Mouse (Mus musculus): Measurements from ENCODE around the gene Cdk8. TPM values are rescaled to one million over a fixed set of nuclear protein-coding genes. Genes with fewer than 3 reads are reported as not detected.

Gene Cdk8
- total and polyA plus RNA-seq, 3 experiments: 28.3 to 160 (median 67.0) TPM

DNA sequence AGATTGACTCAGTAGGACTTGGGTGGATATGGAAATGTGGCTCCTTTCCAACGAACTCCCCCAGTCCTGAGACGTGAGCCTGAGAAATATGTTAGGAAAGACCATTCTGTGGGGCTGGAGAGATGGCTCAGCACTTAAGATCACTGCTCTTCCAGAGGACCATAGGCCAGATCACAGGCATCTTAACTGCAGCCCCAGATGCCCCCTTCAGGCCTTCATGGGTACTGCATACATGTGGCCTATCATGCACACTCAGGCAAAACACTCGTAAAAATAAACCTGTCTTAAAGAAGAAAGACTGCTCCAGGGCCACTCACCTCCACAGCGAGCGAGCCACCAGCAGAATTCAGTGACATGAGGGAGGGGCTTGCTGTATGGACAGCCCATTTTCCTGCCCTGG lies 72.4 kb downstream of the Cdk8 start:
- Histone ChIP-seq H3K4me3 (ENCODE audit: low read depth, low read length) (no peak overlapping the region), H3K36me3 (replicated peaks) (peaks cover 85% of the 10 kb centered on the region), H3K27me3 (ENCODE audit: insufficient read depth, low read length) (no peaks in the 10 kb centered on the region), H3K4me1 (ENCODE audit: insufficient read depth, low read depth, low read length) (peaks cover 6% of the 10 kb centered on the region; the same call in 1 of the 2 replicates), H3K9me3 (replicated peaks) (no peaks in the 10 kb centered on the region)
- peak; percentile 13 for DNase-seq (ENCODE audit: low spot score)
- TF ChIP-seq CTCF (IDR thresholded peaks at IDR 0.05; ENCODE audit: low read depth, low read length) (peak; percentile 51), GATA2 (IDR thresholded peaks at IDR 0.05; ENCODE audit: borderline replicate concordance, low read depth, low read length) (no peak)
- ATAC-seq (ENCODE audit: extremely low read depth, insufficient number of reproducible peaks, low FRiP score, poor library complexity, severe bottlenecking): peak; percentile 45

DNA sequence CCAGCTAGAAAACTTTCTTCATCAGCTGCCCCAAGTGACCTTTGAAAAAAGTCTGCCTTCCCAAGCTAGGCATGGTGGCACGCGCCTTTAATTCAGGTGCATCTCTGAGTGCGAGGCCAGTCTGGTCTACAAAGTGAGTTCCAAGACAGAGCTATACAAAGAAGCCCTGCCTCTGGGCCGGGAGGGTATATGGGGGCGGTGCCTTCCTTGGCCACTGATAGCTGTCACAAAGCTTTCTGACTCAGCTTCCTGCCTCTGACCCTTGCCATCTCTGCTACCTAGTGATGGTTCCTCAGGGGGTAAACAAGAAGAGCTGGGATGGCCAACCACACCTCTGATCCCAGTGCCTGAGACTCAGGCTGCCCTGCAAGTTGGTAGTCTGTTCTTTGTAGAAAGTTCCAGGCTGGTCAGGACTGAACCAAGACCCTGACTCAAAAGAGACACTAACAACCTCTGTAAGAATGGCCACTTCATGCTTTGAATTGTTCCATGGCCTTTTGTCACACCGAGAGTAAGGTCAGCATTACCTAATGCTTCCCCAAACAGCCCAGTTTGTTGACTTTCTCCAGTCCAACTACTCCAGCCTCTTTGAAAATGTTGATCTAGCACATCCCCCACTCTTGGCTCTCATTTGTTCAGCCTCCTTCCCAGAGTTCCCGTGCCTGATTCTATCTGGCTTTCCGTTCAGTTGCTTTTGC lies 76.2 kb downstream of the Cdk8 start:
- ATAC-seq (ENCODE audit: extremely low read depth, insufficient number of reproducible peaks, low FRiP score, poor library complexity, severe bottlenecking): peak; percentile 5; the same call in 1 of the 2 replicates
- Histone ChIP-seq H3K9me3 (replicated peaks) (no peaks in the 10 kb centered on the region), H3K4me3 (ENCODE audit: low read depth, low read length) (no peak overlapping the region), H3K4me1 (ENCODE audit: insufficient read depth, low read depth, low read length) (peaks cover 6% of the 10 kb centered on the region; the same call in 1 of the 2 replicates), H3K27me3 (ENCODE audit: insufficient read depth, low read length) (no peaks in the 10 kb centered on the region), H3K36me3 (replicated peaks) (peaks cover 57% of the 10 kb centered on the region)
- no peak for DNase-seq (ENCODE audit: low spot score)
- TF ChIP-seq GATA2 (IDR thresholded peaks at IDR 0.05; ENCODE audit: borderline replicate concordance, low read depth, low read length) (no peak), CTCF (IDR thresholded peaks at IDR 0.05; ENCODE audit: low read depth, low read length) (no peak), TAL1 (conservative IDR thresholded peaks at IDR 0.05; ENCODE audit: low read depth, low read length) (no peak), POLR2AphosphoS5 (IDR thresholded peaks at IDR 0.05; ENCODE audit: insufficient replicate concordance, low read depth, low read length) (no peak), GATA1 (IDR thresholded peaks at IDR 0.05; ENCODE audit: borderline replicate concordance, low read length) (no peak)

DNA sequence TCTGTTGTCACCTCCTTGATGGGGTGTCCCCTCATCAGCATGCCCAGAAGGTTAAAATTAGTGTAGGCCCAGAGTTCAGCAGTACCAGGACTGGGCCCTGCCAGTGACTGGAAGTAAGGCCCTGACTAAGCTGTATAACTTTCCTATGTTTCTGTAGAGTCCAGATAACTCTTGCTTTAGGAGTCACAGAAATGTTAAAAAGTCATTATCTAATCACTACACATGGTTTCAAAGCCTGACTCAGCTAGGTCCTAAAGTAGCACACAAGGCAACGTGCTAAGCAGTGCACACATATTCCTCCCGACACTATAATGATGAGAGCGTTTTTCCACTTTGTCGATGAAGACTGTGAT lies 76.7 kb downstream of the Cdk8 start:
- H3K4me3 ChIP-seq (ENCODE audit: low read depth, low read length): no peak overlapping the region
- ATAC-seq (ENCODE audit: extremely low read depth, insufficient number of reproducible peaks, low FRiP score, poor library complexity, severe bottlenecking) (peak; percentile 35; the same call in 1 of the 2 replicates), DNase-seq (ENCODE audit: low spot score) (no peak)
- TF ChIP-seq POLR2AphosphoS5 (IDR thresholded peaks at IDR 0.05; ENCODE audit: insufficient replicate concordance, low read depth, low read length) (no peak), CTCF (IDR thresholded peaks at IDR 0.05; ENCODE audit: low read depth, low read length) (no peak), TAL1 (conservative IDR thresholded peaks at IDR 0.05; ENCODE audit: low read depth, low read length) (no peak), GATA2 (IDR thresholded peaks at IDR 0.05; ENCODE audit: borderline replicate concordance, low read depth, low read length) (no peak), GATA1 (IDR thresholded peaks at IDR 0.05; ENCODE audit: borderline replicate concordance, low read length) (no peak)
- H3K9me3 ChIP-seq (replicated peaks): no peaks in the 10 kb centered on the region
- H3K36me3 ChIP-seq (replicated peaks): peaks cover 54% of the 10 kb centered on the region
- H3K27me3 ChIP-seq (ENCODE audit: insufficient read depth, low read length): no peaks in the 10 kb centered on the region
- peaks cover 6% of the 10 kb centered on the region; the same call in 1 of the 2 replicates for H3K4me1 ChIP-seq (ENCODE audit: insufficient read depth, low read depth, low read length)

DNA sequence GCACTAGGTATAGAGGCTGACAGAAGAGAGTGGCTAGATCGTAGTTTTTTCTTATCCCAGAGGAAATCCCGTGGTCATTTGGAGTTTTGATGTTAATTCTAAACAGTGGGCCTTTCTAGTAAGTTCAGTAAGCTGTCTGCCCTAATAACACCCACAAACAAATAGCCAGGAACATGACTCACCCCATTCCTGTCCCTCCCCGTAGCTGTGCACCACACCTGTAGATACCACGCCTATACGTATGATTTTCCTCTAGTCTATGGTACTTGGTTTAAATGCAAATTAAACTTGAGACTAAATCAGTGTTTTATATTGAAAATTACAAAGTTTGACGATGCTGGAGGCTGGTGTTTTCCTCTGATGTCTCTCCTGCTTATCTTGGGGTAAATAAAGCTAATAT lies 83.5 kb downstream of the Cdk8 start:
- H3K27me3 ChIP-seq (ENCODE audit: insufficient read depth, low read length): no peaks in the 10 kb centered on the region; the same call in 1 of the 2 replicates
- ATAC-seq (ENCODE audit: extremely low read depth, insufficient number of reproducible peaks, low FRiP score, poor library complexity, severe bottlenecking) (no peak), DNase-seq (ENCODE audit: low spot score) (no peak)
- H3K36me3 ChIP-seq (replicated peaks): no peaks in the 10 kb centered on the region
- TF ChIP-seq CTCF (IDR thresholded peaks at IDR 0.05; ENCODE audit: low read depth, low read length) (no peak), POLR2AphosphoS5 (IDR thresholded peaks at IDR 0.05; ENCODE audit: insufficient replicate concordance, low read depth, low read length) (no peak), GATA2 (IDR thresholded peaks at IDR 0.05; ENCODE audit: borderline replicate concordance, low read depth, low read length) (no peak), TAL1 (conservative IDR thresholded peaks at IDR 0.05; ENCODE audit: low read depth, low read length) (no peak), GATA1 (IDR thresholded peaks at IDR 0.05; ENCODE audit: borderline replicate concordance, low read length) (no peak)
- no peaks in the 10 kb centered on the region for H3K4me1 ChIP-seq (ENCODE audit: insufficient read depth, low read depth, low read length)
- no peaks in the 10 kb centered on the region for H3K9me3 ChIP-seq (replicated peaks)
- H3K4me3 ChIP-seq (ENCODE audit: low read depth, low read length): no peak overlapping the region

DNA sequence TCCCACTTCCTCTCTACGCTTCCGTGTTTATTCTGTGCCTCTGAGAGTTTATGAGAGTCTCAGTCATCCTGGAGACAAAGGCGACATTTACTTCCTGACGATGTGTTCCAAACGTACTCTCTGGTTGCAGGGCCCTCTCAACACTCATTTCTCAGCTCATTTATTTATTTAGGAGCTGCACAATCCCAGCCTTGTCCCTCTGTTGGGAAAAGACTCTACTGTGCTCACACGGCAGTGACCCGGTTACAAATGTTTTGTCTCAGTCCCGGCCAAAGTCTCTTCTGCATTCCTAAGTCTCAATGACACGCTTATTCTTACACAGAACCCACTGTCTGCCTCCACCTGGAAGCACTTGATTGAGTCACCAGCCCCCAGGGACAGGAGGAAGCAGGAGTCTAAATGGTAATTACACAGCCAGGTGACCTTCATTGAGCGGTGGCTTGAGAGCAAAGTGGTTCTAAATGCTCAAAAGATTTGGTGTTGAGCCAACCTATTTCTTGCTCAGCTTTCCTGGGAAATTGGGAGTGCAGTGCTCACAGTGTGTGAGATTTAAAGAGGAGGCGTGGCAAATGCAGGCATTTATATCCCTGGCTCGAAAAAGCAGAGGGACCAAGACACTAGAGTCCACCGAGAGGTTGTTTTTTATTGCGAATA lies 84.4 kb downstream of the Cdk8 start:
- ATAC-seq (ENCODE audit: extremely low read depth, insufficient number of reproducible peaks, low FRiP score, poor library complexity, severe bottlenecking): no peak
- Histone ChIP-seq H3K4me1 (ENCODE audit: insufficient read depth, low read depth, low read length) (no peaks in the 10 kb centered on the region), H3K4me3 (ENCODE audit: low read depth, low read length) (no peak overlapping the region), H3K27me3 (ENCODE audit: insufficient read depth, low read length) (no peaks in the 10 kb centered on the region; the same call in 1 of the 2 replicates), H3K36me3 (replicated peaks) (no peaks in the 10 kb centered on the region), H3K9me3 (replicated peaks) (no peaks in the 10 kb centered on the region)
- no peak for DNase-seq (ENCODE audit: low spot score)
- TF ChIP-seq CTCF (IDR thresholded peaks at IDR 0.05; ENCODE audit: low read depth, low read length): no peak

DNA sequence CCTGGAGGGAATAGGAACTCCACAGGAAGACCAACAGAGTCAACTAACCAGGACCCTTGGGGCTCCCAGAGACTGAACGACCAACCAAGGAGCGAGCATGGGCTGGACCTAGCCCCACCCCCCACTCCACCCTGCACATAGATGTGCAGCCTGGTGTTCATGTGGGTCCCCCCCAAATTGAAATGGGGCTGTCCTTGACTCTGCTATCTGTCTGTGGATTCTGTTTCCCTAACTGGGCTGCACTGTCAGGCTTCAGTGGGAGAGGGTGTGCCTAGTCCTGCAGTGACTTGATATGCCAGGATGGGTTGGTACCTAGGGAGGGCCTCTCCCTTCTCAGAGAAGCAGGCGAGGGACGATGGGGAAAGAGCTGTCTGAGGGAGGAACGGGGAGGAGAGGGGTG lies 85.3 kb downstream of the Cdk8 start:
- ATAC-seq (ENCODE audit: extremely low read depth, insufficient number of reproducible peaks, low FRiP score, poor library complexity, severe bottlenecking) (no peak), DNase-seq (ENCODE audit: low spot score) (no peak)
- TF ChIP-seq GATA2 (IDR thresholded peaks at IDR 0.05; ENCODE audit: borderline replicate concordance, low read depth, low read length) (no peak), GATA1 (IDR thresholded peaks at IDR 0.05; ENCODE audit: borderline replicate concordance, low read length) (no peak), TAL1 (conservative IDR thresholded peaks at IDR 0.05; ENCODE audit: low read depth, low read length) (no peak), POLR2AphosphoS5 (IDR thresholded peaks at IDR 0.05; ENCODE audit: insufficient replicate concordance, low read depth, low read length) (no peak), CTCF (IDR thresholded peaks at IDR 0.05; ENCODE audit: low read depth, low read length) (no peak)
- H3K4me3 ChIP-seq (ENCODE audit: low read depth, low read length): no peak overlapping the region
- no peaks in the 10 kb centered on the region; the same call in 1 of the 2 replicates for H3K27me3 ChIP-seq (ENCODE audit: insufficient read depth, low read length)
- no peaks in the 10 kb centered on the region for H3K9me3 ChIP-seq (replicated peaks)
- H3K36me3 ChIP-seq (replicated peaks): no peaks in the 10 kb centered on the region
- no peaks in the 10 kb centered on the region for H3K4me1 ChIP-seq (ENCODE audit: insufficient read depth, low read depth, low read length)

Data from G1E (cell line).